Mouse (Mus musculus): Measurements from ENCODE around the gene Hpn. TPM values are rescaled to one million over a fixed set of nuclear protein-coding genes. Genes with fewer than 3 reads are reported as not detected.

Gene Hpn
- polyA plus RNA-seq, 2 experiments: 2.5 to 5.5 TPM

- Histone ChIP-seq H3K27ac (replicated peaks; ENCODE audit: low read depth, low read length) (no peak overlapping the region), H3K9ac (ENCODE audit: low read depth, low read length, severe bottlenecking) (no peak overlapping the region), H3K36me3 (ENCODE audit: control insufficient read depth, insufficient read depth, low read length) (no peaks in the 10 kb centered on the region), H3K4me3 (replicated peaks; ENCODE audit: low read length) (no peak overlapping the region), H3K4me2 (replicated peaks; ENCODE audit: low read depth, low read length, severe bottlenecking) (no peak overlapping the region), H3K9me3 (ENCODE audit: control insufficient read depth, low read length) (no peaks in the 10 kb centered on the region), H3K27me3 (ENCODE audit: control insufficient read depth, insufficient read depth, low read length) (no peaks in the 10 kb centered on the region), H3K4me1 (ENCODE audit: control insufficient read depth, insufficient read depth, low read length) (no peaks in the 10 kb centered on the region)
- TF ChIP-seq POLR2A (IDR thresholded peaks at IDR 0.05; ENCODE audit: borderline replicate concordance, extremely low read depth, insufficient read depth, insufficient read length): no peak
- ATAC-seq (ENCODE audit: low FRiP score, low read depth) (no peak), DNase-seq (ENCODE audit: low spot score) (no peak)
- 68% methylated on average over 9 of the region's 9 CpGs for WGBS
These were observed 18.1 kb downstream of the Hpn start for GRCm38 (mm10) chr7:31096892-31097564.

- ATAC-seq (ENCODE audit: low FRiP score, low read depth) (no peak), DNase-seq (ENCODE audit: low spot score) (no peak)
- Histone ChIP-seq H3K9me3 (ENCODE audit: control insufficient read depth, low read length) (no peaks in the 10 kb centered on the region), H3K4me3 (replicated peaks; ENCODE audit: low read length) (no peak overlapping the region), H3K4me2 (replicated peaks; ENCODE audit: low read depth, low read length, severe bottlenecking) (no peak overlapping the region), H3K9ac (ENCODE audit: low read depth, low read length, severe bottlenecking) (no peak overlapping the region), H3K4me1 (ENCODE audit: control insufficient read depth, insufficient read depth, low read length) (no peaks in the 10 kb centered on the region), H3K36me3 (ENCODE audit: control insufficient read depth, insufficient read depth, low read length) (no peaks in the 10 kb centered on the region), H3K27ac (replicated peaks; ENCODE audit: low read depth, low read length) (no peak overlapping the region), H3K27me3 (ENCODE audit: control insufficient read depth, insufficient read depth, low read length) (no peaks in the 10 kb centered on the region)
- TF ChIP-seq POLR2A (IDR thresholded peaks at IDR 0.05; ENCODE audit: borderline replicate concordance, extremely low read depth, insufficient read depth, insufficient read length): no peak
- 29% methylated on average over 8 of the region's 12 CpGs for WGBS
These were observed 20.2 kb downstream of the Hpn start for GRCm38 (mm10) chr7:31094774-31095501.

- H3K9ac ChIP-seq (ENCODE audit: low read depth, low read length, severe bottlenecking): no peak overlapping the region
- ATAC-seq (ENCODE audit: low FRiP score, low read depth) (no peak), DNase-seq (ENCODE audit: low spot score) (no peak)
- H3K27me3 ChIP-seq (ENCODE audit: control insufficient read depth, insufficient read depth, low read length): no peaks in the 10 kb centered on the region
- no peaks in the 10 kb centered on the region for H3K36me3 ChIP-seq (ENCODE audit: control insufficient read depth, insufficient read depth, low read length)
- no peaks in the 10 kb centered on the region; the same call in 1 of the 2 replicates for H3K4me1 ChIP-seq (ENCODE audit: control insufficient read depth, insufficient read depth, low read length)
- no peak for TF ChIP-seq POLR2A (IDR thresholded peaks at IDR 0.05; ENCODE audit: borderline replicate concordance, extremely low read depth, insufficient read depth, insufficient read length)
- 87% methylated on average over 2 of the region's 2 CpGs for WGBS
- H3K27ac ChIP-seq (replicated peaks; ENCODE audit: low read depth, low read length): no peak overlapping the region
- no peak overlapping the region for H3K4me3 ChIP-seq (replicated peaks; ENCODE audit: low read length)
- no peaks in the 10 kb centered on the region for H3K9me3 ChIP-seq (ENCODE audit: control insufficient read depth, low read length)
- no peak overlapping the region for H3K4me2 ChIP-seq (replicated peaks; ENCODE audit: low read depth, low read length, severe bottlenecking)
These were observed 25.4 kb downstream of the Hpn start for GRCm38 (mm10) chr7:31089721-31090120.

- H3K4me3 ChIP-seq (replicated peaks; ENCODE audit: low read length): no peak overlapping the region
- 65% methylated on average over 3 of the region's 3 CpGs for WGBS
- ATAC-seq (ENCODE audit: low FRiP score, low read depth): no peak
These were observed 26.9 kb downstream of the Hpn start for GRCm38 (mm10) chr7:31088206-31088605.

GRCm38 (mm10) chr7:31087262-31087661 lies 27.8 kb downstream of the Hpn start:
- WGBS: 52% methylated on average over 2 of the region's 2 CpGs
- no peak for TF ChIP-seq POLR2A (IDR thresholded peaks at IDR 0.05; ENCODE audit: borderline replicate concordance, extremely low read depth, insufficient read depth, insufficient read length)
- H3K9me3 ChIP-seq (ENCODE audit: control insufficient read depth, low read length): no peaks in the 10 kb centered on the region

More at GRCm38 (mm10) chr7:31088206-31088605, 26.9 kb downstream of the Hpn start:
- no peak for TF ChIP-seq POLR2A (IDR thresholded peaks at IDR 0.05; ENCODE audit: borderline replicate concordance, extremely low read depth, insufficient read depth, insufficient read length)
- no peaks in the 10 kb centered on the region for H3K36me3 ChIP-seq (ENCODE audit: control insufficient read depth, insufficient read depth, low read length)
- no peaks in the 10 kb centered on the region for H3K27me3 ChIP-seq (ENCODE audit: control insufficient read depth, insufficient read depth, low read length)
- no peak overlapping the region for H3K27ac ChIP-seq (replicated peaks; ENCODE audit: low read depth, low read length)
- H3K4me2 ChIP-seq (replicated peaks; ENCODE audit: low read depth, low read length, severe bottlenecking): no peak overlapping the region
- peaks cover 2% of the 10 kb centered on the region; the same call in 1 of the 2 replicates for H3K4me1 ChIP-seq (ENCODE audit: control insufficient read depth, insufficient read depth, low read length)
- no peaks in the 10 kb centered on the region for H3K9me3 ChIP-seq (ENCODE audit: control insufficient read depth, low read length)
- DNase-seq (ENCODE audit: low spot score): no peak
- no peak overlapping the region for H3K9ac ChIP-seq (ENCODE audit: low read depth, low read length, severe bottlenecking)

More at GRCm38 (mm10) chr7:31087262-31087661, 27.8 kb downstream of the Hpn start:
- H3K27ac ChIP-seq (replicated peaks; ENCODE audit: low read depth, low read length): no peak overlapping the region
- no peak for ATAC-seq (ENCODE audit: low FRiP score, low read depth)
- no peaks in the 10 kb centered on the region for H3K36me3 ChIP-seq (ENCODE audit: control insufficient read depth, insufficient read depth, low read length)
- no peak overlapping the region for H3K9ac ChIP-seq (ENCODE audit: low read depth, low read length, severe bottlenecking)
- no peak for DNase-seq (ENCODE audit: low spot score)
- H3K4me3 ChIP-seq (replicated peaks; ENCODE audit: low read length): no peak overlapping the region
- peaks cover 2% of the 10 kb centered on the region; the same call in 1 of the 2 replicates for H3K4me1 ChIP-seq (ENCODE audit: control insufficient read depth, insufficient read depth, low read length)
- H3K4me2 ChIP-seq (replicated peaks; ENCODE audit: low read depth, low read length, severe bottlenecking): no peak overlapping the region
- no peaks in the 10 kb centered on the region for H3K27me3 ChIP-seq (ENCODE audit: control insufficient read depth, insufficient read depth, low read length)

All from limb, embryonic 14.5 days (tissue).